Mouse (Mus musculus) thymus, postnatal 25 days (tissue): ENCODE results near the gene Fkbp15.
A peak's percentile ranks its signal among the peaks of the same experiment; 100 is the strongest.

ENCODE experiments used
- DNase-seq: peaks from one replicate; pipeline ENCODE4 v3.0.0; 2022

Fkbp15 gene

DNA sequence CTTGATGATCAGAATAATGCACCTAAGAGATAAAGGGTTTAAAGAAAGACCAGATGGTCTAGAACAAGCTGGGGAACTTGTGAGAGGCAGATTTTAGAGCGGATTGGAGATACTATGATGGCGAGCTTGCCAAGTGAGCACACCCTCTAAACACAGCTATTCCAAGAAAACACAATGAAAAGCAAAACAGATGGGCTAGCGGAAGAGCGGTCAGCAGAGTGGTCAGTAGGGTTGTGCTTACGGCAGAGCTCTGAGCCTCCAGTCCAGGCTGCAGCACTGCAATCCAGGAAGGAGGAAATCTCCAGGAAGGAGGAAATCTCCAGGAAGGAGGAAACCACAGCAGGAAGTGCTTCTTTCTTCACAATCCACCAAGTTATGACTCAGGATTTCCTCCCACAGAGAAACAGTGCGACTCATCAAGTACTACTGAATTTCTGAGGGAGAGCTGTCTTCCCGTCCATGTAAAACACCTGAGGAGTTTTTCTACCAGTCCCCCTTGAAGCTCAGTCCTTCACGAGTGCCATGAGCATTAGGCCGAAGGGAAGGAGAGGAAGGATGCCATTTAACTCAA, 46.6 kb downstream of the Fkbp15 start:
- no peak for DNase-seq

DNA sequence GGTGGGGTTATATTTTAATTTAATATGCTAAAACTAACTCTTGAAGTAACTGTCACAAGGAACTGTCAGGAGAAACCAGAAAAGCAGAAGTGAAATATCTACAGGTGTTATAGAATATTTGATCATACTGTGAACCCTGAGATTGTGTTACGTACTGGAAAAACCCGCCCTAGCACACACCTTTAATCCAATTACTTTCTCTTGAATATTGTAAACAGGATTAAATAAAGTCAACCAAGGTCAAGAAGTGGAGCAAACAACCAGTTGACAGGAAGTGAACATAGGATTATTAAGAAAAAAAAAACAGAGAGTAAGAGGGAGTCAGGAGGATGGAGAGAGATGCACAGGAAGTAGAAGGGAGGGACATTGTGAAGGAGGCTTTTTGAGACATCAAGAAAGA, 47.5 kb downstream of the Fkbp15 start:
- DNase-seq = no peak

DNA sequence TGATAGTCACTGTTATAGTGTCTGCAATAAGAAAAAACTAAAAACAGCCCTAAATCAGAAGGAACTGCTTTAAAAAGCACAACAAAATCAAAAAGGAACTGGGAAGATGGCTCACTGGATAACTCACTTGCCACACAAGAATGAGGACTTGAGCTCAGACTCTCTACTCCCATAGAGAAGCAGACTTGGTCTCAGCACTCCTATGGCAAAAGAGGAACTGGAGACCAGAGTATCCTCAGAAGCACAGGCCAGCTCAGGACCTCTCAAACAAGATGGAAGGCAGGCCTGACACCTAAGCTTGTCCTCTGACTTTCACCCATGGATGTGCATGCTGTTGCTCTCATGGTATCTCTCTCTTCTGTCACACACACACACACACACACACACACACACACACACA, 51.9 kb downstream of the Fkbp15 start:
- DNase-seq = no peak

DNA sequence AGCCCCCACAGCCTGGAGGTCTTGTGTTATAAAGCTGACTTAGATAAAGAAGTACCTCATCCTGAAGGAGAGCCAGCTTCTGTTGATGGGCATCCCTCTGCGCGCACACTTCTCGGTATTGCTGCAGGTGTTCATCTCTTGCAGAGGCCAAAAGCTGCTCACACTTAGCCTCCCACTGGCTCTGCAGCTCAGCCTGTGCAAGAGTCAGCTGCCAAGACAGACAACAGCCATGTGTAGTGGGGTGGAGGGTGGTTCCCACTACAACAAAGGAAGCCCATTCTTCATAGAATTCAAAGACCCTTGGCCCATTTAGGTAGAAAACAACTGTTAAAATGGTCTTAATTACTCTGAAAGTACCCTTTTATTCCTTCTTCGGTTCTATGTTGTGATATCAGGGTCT, 53.5 kb downstream of the Fkbp15 start:
- no peak for DNase-seq

DNA sequence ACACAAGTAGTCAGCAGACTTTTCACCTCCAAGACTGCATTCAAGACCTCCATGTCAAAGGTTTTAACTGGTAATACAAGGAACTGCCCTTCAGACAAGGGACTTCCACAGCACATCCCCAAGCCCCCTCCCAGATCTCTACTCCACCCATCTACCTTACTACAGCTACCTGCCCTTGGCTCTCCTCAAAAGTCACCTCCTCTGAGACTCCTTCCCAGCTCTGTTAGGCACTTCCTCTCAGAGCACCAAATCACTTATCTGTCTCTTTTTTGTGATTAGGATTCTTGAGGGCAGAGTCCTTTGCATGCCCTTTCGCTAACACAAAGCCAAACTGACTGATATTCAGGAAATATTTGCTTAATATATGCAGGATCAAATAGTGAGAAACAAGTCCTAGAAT, 54.0 kb downstream of the Fkbp15 start:
- DNase-seq = no peak

DNA sequence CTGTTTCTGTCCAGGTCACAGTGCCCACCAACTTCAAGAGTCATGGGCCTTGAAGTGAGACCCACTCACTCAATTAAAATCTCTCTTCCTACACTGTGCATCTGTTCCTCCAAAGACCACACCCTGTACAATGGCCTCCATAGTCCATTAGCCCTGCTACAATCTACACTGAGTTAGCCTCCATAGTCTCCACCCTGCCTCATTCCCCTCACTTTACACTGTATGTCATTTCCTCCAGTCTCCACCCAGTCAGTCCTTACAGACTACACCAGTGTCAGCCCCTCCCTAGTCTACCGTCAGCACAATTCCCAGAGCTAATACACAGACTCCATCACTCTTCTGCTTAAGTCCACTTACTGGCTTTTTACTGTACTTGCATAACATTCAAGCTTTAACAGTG, 57.1 kb downstream of the Fkbp15 start:
- no peak for DNase-seq

DNA sequence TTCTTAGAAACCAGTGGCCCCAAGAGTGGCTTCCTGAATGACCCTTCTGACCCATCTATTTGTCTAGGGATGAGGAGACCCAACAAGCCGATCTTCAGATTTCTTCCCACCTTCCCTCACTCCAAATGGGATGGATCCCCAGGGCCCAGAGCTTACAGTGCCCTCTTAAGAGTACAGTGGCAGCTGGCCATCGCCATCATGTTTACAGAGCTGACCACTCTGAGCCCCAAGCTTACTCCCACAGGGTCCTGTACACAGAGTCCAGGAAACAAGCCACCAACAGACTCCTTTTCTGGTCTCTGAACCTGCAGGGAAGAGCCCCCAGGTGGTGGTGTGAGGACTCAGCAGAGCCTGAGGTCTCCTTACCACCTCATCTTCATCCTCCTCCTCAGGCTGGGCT, 57.6 kb downstream of the Fkbp15 start:
- DNase-seq = no peak

DNA sequence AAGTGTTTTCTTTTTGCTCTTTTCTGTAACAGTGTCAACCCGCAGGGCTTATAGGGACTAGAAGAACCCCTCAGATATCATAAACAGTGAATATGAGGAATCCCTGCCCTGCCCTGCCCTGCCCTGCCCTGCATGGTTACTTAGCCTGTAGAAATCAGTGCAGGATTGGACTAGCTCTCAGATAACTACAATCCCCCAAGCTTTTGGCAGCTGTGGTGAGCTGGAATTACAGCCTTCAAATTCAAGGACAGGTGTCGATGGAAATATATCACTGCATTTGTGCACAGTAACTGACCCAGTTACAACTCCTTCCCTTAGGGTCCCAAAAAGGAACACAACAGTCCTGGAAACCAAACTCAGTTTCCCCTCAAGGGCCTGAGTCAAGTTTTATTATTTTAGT, 60.3 kb downstream of the Fkbp15 start:
- no peak for DNase-seq

DNA sequence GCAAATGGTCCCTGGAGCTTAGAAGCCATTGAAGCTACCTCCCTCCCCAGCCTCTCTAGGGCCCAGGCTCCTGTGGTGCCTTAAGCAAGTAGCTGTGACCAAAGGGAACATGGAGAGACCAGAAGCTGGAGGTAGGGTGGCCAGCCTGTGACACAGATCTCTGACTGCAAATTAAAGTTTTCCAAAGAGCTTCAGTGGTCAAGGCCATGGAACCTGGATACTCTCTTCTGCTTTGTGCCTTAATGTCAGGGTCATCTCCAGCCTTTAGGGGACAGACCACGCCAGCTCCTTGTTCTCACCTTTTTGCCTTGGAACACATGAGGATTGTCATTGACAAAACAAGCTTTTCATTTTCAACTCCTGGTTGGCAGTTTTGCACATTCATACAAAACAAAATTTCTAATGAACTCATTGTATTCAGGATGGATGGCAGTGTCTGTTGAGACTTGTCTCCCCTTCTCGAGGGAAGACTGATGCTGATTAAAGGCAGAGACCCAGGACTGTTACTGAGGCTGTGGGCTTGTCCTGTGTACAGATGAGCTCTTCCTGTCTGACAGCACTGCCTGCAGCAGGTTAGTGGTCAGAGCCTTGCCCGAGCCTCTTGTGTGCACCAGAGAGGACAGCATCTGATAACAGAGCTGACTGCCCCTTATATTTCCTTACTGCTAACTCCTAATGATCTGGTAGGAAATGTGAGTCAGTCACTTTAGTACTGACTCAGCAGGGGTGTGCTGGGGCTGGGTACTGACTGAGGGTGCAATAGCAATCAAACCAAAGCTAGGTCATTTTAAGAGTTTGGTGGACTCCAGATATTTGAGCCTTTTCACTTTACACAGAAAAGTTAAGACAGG, 62.8 kb downstream of the Fkbp15 start:
- DNase-seq = no peak

DNA sequence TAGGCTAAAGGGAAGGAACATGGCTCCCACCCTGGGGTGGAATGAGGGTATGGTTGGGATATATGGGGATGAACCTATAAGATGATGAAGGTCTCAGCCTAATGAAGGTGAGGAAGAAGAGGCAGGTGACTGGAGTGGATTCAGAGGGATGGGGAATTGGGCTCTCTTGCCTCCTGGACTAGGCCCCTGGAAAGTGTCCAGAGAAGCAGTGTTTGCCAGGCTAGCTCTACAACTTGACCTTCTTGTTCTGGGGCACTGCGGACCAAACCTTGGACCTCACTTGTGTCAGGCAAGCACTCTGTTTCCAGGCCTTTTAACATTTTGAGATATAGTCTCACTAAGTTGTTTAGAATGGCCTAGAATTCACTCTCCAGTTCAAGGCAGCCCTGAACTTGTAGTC, 65.6 kb downstream of the Fkbp15 start:
- DNase-seq = no peak

DNA sequence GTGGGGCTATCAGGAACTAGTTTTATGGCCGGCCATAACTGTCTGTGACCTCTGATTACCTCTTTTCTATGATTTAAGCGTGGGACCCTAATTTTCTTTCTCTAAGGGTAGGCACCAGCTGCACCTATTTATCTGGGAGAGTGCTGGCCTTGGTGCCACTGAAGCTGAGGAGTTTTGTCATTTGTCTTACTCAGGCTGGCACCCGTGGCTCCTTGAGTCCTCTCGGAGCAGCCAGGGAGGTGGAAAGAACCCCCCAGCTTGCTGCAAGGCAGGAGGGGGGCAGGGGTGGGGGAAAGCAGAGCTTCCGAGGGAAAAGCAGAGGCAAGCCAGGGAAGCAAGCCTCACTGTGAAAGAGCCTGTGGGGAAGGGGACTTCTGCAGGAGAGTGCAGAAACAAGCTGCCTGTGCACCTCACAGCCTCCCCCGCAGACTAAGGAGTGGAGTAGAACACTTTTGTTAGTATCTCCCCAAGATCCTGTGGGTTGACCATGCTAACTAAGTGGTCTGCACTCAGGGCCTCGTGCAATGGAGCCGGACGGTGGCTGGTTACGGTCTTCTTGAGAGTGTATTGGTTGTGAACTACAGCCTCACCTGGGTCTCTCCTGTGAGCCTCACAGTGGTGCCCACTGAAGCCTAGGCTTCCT, 67.0 kb downstream of the Fkbp15 start:
- DNase-seq = no peak

DNA sequence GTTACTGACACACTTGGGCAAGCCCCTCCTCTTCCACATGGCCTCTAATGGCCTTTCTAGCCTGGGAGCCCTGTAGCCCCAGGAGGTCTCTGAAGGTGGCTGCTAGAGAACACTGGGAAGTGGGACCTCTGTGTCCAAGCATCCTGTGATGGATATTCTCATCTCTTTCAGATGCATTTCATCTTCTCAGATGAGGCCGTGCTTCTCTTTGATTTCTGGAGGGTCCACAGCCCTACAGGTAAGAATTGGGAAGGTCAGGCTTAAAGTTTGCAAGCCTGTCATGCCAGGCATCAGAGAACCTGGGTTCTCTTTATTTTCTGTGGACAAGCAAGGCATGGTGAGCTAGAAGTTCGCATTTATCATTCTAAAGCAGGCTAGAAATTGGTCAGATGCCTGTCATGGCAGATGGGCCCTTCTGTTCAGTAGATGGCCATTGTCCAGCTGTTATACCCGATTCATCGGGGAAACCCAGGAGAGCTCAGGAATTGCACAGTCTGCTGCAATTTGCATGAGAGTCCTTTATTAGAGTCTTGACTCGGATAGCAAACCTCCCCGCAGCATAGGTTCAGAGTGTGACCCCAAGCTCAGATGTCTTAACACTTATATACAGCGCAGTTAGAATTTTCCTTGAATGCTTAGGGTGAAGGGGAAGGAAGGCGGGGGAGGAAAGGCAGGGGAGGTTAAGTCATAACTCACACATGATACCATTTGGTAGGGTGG, 67.7 kb downstream of the Fkbp15 start:
- DNase-seq = no peak

DNA sequence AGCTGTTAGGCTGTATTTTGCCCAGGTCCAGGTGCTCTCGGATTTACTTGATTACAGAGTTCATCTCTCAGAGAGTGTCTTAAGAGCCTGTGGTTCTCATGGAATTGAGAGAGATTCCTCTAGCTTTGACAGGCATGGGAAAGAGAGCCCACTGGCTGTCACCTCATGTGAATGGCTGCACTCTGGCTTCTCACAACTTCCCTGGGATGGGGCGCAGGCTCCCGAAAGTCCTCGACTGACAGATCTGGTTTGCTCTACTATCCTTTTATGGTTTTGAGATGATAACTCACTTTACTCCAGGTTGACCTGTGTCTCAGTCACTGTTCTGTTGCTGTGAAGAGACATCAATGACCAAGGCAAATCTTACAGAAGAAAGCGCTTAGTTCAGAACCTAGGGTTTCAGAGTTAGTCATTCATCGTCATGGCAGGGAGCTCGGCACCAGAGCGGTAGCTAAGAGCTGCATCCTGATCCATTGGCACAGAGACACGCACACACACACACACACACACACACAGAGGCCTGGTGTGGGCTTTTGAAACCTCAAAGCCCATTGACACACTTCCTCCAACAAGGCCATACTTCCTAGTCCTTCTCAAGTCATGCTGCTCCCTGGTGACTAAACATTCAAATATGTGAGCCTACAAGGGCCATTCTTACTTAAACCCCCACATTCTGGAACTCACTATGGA, 69.4 kb downstream of the Fkbp15 start:
- DNase-seq = no peak

DNA sequence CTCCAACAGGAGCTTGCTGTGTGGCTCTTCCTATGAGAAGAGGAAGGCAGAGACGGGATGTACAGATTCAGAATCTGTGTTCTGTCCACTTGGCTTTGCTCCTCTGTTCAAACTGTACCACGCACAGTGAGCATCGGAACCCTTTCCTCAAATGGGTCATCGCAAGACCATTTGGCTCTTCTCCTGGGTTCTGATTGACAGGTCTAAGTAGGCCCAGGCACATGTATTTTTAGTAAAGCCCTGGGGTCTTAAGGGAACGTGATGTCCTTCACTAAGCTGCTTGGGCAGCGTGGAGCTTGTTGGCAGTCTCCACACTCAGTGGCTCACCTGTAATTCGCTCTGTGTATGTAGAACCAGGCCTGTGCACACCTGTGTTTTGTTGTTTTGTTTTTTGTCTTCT, 71.1 kb downstream of the Fkbp15 start:
- DNase-seq = no peak

DNA sequence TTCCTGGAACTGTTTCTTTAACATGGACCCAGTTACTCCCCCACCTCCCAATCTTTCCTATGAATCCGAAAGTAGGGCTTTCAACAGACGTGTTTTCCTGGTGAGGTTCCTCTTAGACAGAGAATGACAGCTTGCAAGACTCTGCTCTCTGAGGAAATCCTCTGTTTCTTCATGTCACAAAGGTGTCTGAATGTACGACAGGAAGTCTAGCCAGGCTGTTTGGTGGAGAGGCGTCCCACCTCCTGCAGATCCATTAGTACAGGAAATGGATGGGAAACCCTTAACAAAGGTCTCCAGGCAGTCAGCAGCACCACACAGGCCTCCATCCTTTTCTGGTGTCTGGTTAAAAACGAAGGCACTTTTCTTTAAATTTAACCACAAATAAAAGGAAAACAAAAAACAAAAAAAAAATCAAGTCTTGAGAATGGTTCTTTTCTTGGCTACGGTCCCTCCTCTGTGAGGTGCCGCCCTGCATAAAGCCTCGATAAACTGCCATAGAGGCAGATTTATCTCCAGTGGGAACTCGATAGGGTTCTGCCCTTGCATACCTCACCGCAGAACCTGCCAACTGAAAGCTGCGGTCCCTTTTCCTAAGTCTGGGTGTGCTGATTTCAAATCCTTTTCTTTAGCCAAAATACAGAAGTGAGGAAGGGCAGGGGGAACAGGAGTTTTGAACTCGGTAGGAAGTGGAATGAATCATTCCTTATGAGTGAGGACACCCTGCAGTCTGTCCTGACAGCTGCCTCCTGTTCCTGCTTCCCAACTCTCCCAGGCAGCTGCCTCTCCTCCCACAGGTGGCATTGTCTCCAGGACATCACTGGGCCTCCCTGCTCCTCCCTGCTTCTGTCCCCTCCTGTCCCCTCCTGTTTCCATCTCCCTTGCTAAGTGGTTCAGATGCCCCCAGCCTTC, 73.1 kb downstream of the Fkbp15 start:
- peak; percentile 13 for DNase-seq

DNA sequence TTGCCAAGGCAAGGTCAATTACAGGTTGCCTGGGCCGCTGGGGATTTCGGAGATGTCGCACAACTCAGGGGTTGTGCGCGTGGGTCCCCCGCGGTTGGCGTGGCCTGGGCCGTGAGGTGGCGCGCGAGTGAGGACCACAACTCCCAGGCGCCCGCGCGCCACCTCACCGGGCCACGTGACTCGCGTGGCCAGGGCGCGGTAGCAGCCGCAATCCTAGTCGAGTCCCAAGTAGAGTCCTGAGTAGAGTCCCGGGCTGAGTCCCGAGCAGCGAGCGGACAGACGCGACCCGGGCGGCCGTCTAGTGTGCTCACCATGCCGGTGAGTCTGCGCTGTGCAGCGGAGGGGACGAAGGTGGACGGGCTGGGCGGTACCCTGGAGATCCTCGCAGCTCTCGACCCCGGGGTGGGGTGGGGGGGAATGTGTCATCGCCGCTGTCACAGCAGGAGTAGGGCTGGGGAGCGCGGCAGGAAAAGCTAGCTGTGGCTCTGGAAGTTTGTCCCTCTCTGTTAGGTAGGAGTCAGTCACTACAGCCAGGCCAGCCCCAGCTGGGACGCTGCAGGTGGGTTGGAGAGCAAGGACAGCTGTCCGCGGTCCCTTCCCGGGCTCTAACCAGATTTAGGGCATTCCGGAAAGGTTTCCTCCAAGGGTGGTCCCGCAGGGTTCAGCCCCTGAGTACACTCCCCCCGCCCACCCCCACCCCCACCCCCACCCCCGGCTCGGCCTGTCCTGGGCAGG, 73.9 kb downstream of the Fkbp15 start:
- DNase-seq = peak; percentile 72

DNA sequence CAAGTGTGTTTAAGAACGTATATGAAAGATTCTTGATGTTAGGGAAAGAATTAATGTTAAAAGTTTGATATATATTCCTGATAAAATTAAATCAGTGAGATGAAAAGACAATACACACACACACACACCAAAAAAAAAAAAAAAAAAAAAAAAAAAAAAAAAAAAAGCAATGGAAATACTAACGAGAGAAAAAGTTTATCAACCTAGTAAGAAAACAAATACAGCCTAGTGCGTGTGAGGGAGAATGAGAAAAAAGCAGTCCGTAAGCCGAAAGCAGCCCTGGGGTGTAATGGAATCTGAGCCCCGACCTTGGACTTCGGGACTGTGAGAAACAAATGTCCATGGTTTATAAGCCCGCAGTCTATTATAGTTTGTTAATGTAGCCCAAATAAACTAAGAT, 74.8 kb downstream of the Fkbp15 start:
- DNase-seq = no peak

DNA sequence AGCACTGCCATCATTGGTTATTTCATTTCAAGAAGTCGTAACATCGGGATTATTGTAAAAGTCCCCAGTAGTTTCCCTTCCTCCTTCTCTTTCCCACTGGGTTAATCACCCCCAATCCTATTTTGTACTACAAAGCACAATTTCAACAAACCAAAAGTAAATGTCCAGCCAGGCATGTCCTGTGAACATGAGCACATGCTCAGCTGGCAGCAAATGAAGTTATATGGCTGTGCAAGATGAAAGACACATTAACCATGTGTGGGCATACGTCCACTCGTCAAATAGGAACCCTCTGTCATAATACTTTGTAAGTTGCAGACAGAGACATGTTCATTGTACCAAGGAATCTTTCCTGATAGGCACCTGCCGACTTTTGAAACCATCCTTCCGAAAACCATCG, 77.4 kb downstream of the Fkbp15 start:
- DNase-seq = no peak

DNA sequence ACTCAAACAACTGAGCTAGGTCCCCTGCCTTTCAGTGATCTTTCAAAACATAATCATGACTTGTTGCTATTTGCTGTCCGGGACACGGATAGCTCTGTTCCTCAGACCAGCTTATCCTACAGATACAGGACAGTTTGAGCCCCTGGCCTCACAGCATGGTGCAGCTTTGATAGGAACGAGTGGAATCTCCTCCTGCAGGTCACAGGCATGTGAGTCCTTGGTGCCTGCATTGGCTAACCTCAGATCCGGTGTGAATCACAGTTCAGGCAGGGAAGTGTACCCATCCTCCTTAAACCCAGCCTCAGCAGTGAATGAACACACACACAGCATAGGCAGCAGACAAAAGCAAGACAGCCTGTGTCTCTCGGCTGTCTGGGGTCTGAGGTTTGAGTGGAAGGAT, 79.0 kb downstream of the Fkbp15 start:
- no peak for DNase-seq

DNA sequence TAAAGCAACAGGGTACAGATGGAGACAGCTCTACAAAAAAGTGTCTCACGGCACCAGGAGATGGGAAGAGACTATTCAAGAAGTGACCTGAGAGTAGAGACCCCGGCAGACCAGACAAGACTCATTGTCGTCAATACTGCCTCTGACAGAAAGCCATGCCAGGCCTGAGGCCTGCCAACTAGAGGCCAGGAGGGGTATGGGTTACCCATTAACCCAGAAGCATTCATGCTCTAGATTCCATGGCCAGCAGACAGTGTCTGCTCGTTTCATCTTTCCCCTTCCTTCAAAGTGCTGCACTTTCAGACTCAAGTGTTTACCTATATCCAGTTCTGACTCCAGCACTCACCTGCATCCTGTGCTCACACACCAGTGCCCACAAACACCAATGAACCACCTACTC, 82.3 kb downstream of the Fkbp15 start:
- DNase-seq = no peak

DNA sequence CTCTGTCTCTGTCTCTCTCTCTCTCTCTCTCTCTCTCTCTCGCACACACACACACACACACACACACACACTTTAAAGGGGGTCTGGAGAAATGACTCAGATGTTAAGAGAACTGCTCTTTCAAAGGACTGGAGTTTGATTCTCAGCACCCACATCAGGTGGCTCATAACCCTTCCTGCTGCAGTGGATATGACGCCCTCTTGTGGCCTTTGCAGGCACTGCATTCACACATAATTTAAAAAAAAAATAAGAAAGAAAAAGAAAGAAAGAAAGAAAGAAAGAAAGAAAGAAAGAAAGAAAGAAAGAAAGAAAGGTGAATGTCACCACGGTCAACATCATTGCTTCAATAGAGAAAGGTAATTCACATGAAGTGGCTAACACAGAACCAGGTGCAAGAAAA, 83.1 kb downstream of the Fkbp15 start:
- no peak for DNase-seq
